Mouse (Mus musculus): Measurements from ENCODE around the gene Gm16181. TPM values are rescaled to one million over a fixed set of nuclear protein-coding genes. Genes with fewer than 3 reads are reported as not detected.
A peak's percentile ranks its signal among the peaks of the same experiment; 100 is the strongest.

The Gm16181 gene
- total RNA-seq, 1 experiment from 2014 or later: not detected

- no peak for ATAC-seq (replicated peaks; ENCODE audit: low read depth, poor library complexity, severe bottlenecking)
Observed at GRCm38 (mm10) chr17:35261651-35262050, 41.0 kb downstream of the Gm16181 start.

- peak; percentile 79 for ATAC-seq (replicated peaks; ENCODE audit: low read depth, poor library complexity, severe bottlenecking)
Observed at GRCm38 (mm10) chr17:35262664-35263522, 42.3 kb downstream of the Gm16181 start, which contains the start of gene H2-D1. H2-D1 (plus strand) TSS chr17:35262730.

- ATAC-seq (replicated peaks; ENCODE audit: low read depth, poor library complexity, severe bottlenecking): no peak
Observed at GRCm38 (mm10) chr17:35263523-35263883, 42.9 kb downstream of the Gm16181 start.

- ATAC-seq (replicated peaks; ENCODE audit: low read depth, poor library complexity, severe bottlenecking): no peak
Observed at GRCm38 (mm10) chr17:35267399-35268086, 46.9 kb downstream of the Gm16181 start.

GRCm38 (mm10) chr17:35269653-35270347 is 49.2 kb downstream of the Gm16181 start:
- peak; percentile 64 for ATAC-seq (replicated peaks; ENCODE audit: low read depth, poor library complexity, severe bottlenecking)

GRCm38 (mm10) chr17:35272249-35272648 is 51.6 kb downstream of the Gm16181 start:
- ATAC-seq (replicated peaks; ENCODE audit: low read depth, poor library complexity, severe bottlenecking): no peak

Other genes with a start within 250 kb of the Gm16181 start
- 33.5 and 47.4 TPM in 2 replicates for gene Hspa1a, start 248.7 kb upstream of the Gm16181 start, total RNA-seq (2017)
- 0.63 TPM in 1 of 2 replicates, not detected in the other for gene Hspa1l, start 248.1 kb upstream of the Gm16181 start, total RNA-seq (2017)
- 26.9 and 34.1 TPM in 2 replicates for gene Lsm2, start 239.0 kb upstream of the Gm16181 start, total RNA-seq (2017)
- gene Vars, start 219.8 kb upstream of the Gm16181 start, total RNA-seq (2017): 174 and 210 TPM in 2 replicates
- gene Vwa7, start 204.3 kb upstream of the Gm16181 start, total RNA-seq (2017): 0.32 TPM in 1 of 2 replicates, not detected in the other
- gene Sapcd1, start 192.8 kb upstream of the Gm16181 start, total RNA-seq (2017): 1.2 and 4.4 TPM in 2 replicates
- gene Msh5, start 174.1 kb upstream of the Gm16181 start, total RNA-seq (2017): 3.8 and 4.2 TPM in 2 replicates
- gene Clic1, start 170.9 kb upstream of the Gm16181 start, total RNA-seq (2017): 214 and 220 TPM in 2 replicates
- gene Ddah2, start 161.8 kb upstream of the Gm16181 start, total RNA-seq (2017): 21.3 and 26.7 TPM in 2 replicates
- not detected in 2 replicates for gene Ly6g6c, start 155.4 kb upstream of the Gm16181 start, total RNA-seq (2017)
- gene Mpig6b, start 154.7 kb upstream of the Gm16181 start, total RNA-seq (2017): not detected in 2 replicates
- gene Ly6g6e, start 143.9 kb upstream of the Gm16181 start, total RNA-seq (2017): not detected in 2 replicates
- gene Ly6g6d, start 142.8 kb upstream of the Gm16181 start, total RNA-seq (2017): not detected in 2 replicates
- not detected in 2 replicates for gene Ly6g6f, start 135.2 kb upstream of the Gm16181 start, total RNA-seq (2017)
- gene Abhd16a, start 131.6 kb upstream of the Gm16181 start, total RNA-seq (2017): 33.1 and 38.8 TPM in 2 replicates
- not detected in 2 replicates for gene Ly6g5c, start 112.6 kb upstream of the Gm16181 start, total RNA-seq (2017)
- not detected in 2 replicates for gene Ly6g5b, start 105.4 kb upstream of the Gm16181 start, total RNA-seq (2017)
- gene Gpank1, start 99.4 kb upstream of the Gm16181 start, total RNA-seq (2017): 39.5 and 50.1 TPM in 2 replicates
- 286 and 306 TPM in 2 replicates for gene Csnk2b, start 98.8 kb upstream of the Gm16181 start, total RNA-seq (2017)
- 6.3 and 8.2 TPM in 2 replicates for gene D17H6S53E, start 94.5 kb upstream of the Gm16181 start, total RNA-seq (2017)
- gene Apom, start 88.8 kb upstream of the Gm16181 start, total RNA-seq (2017): not detected in 2 replicates
- gene Bag6, start 85.7 kb upstream of the Gm16181 start, total RNA-seq (2017): 58.8 and 103 TPM in 2 replicates
- 74.7 and 110 TPM in 2 replicates for gene Prrc2a, start 55.9 kb upstream of the Gm16181 start, total RNA-seq (2017)
- gene Aif1, start 44.8 kb upstream of the Gm16181 start, total RNA-seq (2017): 4.7 and 5.4 TPM in 2 replicates
- gene Lst1, start 32.4 kb upstream of the Gm16181 start, total RNA-seq (2017): 44.3 and 51.6 TPM in 2 replicates
- 1.1 and 1.8 TPM in 2 replicates for gene Ltb, start 26.4 kb upstream of the Gm16181 start, total RNA-seq (2017)
- gene Tnf, start 18.8 kb upstream of the Gm16181 start, total RNA-seq (2017): 9.4 and 11.3 TPM in 2 replicates
- gene Lta, start 15.5 kb upstream of the Gm16181 start, total RNA-seq (2017): not detected in 2 replicates
- gene Atp6v1g2, start 12.8 kb downstream of the Gm16181 start, total RNA-seq (2017): 1.6 and 1.8 TPM in 2 replicates
- 5.2 and 7.0 TPM in 2 replicates for gene Nfkbil1, start 15.0 kb downstream of the Gm16181 start, total RNA-seq (2017)
- gene Ddx39b, start 20.9 kb downstream of the Gm16181 start, total RNA-seq (2017): 199 and 218 TPM in 2 replicates
- 427 and 466 TPM in 2 replicates for gene H2-D1, start 41.9 kb downstream of the Gm16181 start, total RNA-seq (2017)
- gene H2-Q1, start 99.6 kb downstream of the Gm16181 start, total RNA-seq (2017): 0.05 TPM in 1 of 2 replicates, not detected in the other
- not detected in 2 replicates for gene H2-Q2, start 121.4 kb downstream of the Gm16181 start, total RNA-seq (2017)
- gene H2-Q4, start 158.8 kb downstream of the Gm16181 start, total RNA-seq (2017): 53.3 and 55.3 TPM in 2 replicates
- 78.6 and 82.7 TPM in 2 replicates for gene H2-Q6, start 204.0 kb downstream of the Gm16181 start, total RNA-seq (2017)
- 68.1 and 79.8 TPM in 2 replicates for gene H2-Q7, start 218.3 kb downstream of the Gm16181 start, total RNA-seq (2017)
- 0.37 TPM in 1 of 2 replicates, not detected in the other for gene H2-Q10, start 249.3 kb downstream of the Gm16181 start, total RNA-seq (2017)

Measured in common myeloid progenitor, adult 5-6 weeks (primary cell).